Mouse (Mus musculus) frontal cortex, postnatal 14 days (tissue): Measurements from ENCODE around the gene Dkk2.
A peak's percentile ranks its signal among the peaks of the same experiment; 100 is the strongest.

Experiments
- DNase-seq, 2 experiments: peaks; one replicate each; pipeline ENCODE4 v3.0.0; 2022; ENCODE audit warnings: low spot score in 2 of 2

Dkk2 gene

GRCm38 (mm10) chr3:132125227-132125740, 40.2 kb downstream of the Dkk2 start:
- DNase-seq, result no peak

GRCm38 (mm10) chr3:132129730-132130274, 44.7 kb downstream of the Dkk2 start:
- no peak for DNase-seq

- DNase-seq, result no peak
These were observed 45.7 kb downstream of the Dkk2 start for GRCm38 (mm10) chr3:132130781-132131180.

- DNase-seq, result no peak
These were observed 46.8 kb downstream of the Dkk2 start for GRCm38 (mm10) chr3:132131939-132132338.

GRCm38 (mm10) chr3:132134502-132134901, 49.4 kb downstream of the Dkk2 start:
- DNase-seq, result no peak

GRCm38 (mm10) chr3:132137802-132138378, 52.8 kb downstream of the Dkk2 start:
- peak; percentile 4 to 6 for DNase-seq

- DNase-seq, result no peak
These were observed 55.9 kb downstream of the Dkk2 start for GRCm38 (mm10) chr3:132141031-132141430.

- DNase-seq, result no peak
These were observed 64.4 kb downstream of the Dkk2 start for GRCm38 (mm10) chr3:132149446-132150025.

- DNase-seq, result no peak
These were observed 73.7 kb downstream of the Dkk2 start for GRCm38 (mm10) chr3:132158817-132159216.

- DNase-seq, result no peak
These were observed 83.8 kb downstream of the Dkk2 start for GRCm38 (mm10) chr3:132168911-132169310.

GRCm38 (mm10) chr3:132186888-132187552, 101.9 kb downstream of the Dkk2 start:
- DNase-seq, result no peak

GRCm38 (mm10) chr3:132201950-132202349, 116.9 kb downstream of the Dkk2 start:
- DNase-seq, result no peak

- DNase-seq, result no peak
These were observed 117.6 kb downstream of the Dkk2 start for GRCm38 (mm10) chr3:132202665-132203064.

GRCm38 (mm10) chr3:132207469-132207868, 122.4 kb downstream of the Dkk2 start:
- peak; percentile 3 to 18 for DNase-seq

GRCm38 (mm10) chr3:132211260-132211659, 126.2 kb downstream of the Dkk2 start:
- no peak for DNase-seq

GRCm38 (mm10) chr3:132219977-132220487, 134.9 kb downstream of the Dkk2 start:
- DNase-seq, result no peak

- no peak for DNase-seq
These were observed 142.5 kb downstream of the Dkk2 start for GRCm38 (mm10) chr3:132227622-132228021.
